8 mouse cellular contexts compared by ENCODE assay signal in the genomic region with DNA sequence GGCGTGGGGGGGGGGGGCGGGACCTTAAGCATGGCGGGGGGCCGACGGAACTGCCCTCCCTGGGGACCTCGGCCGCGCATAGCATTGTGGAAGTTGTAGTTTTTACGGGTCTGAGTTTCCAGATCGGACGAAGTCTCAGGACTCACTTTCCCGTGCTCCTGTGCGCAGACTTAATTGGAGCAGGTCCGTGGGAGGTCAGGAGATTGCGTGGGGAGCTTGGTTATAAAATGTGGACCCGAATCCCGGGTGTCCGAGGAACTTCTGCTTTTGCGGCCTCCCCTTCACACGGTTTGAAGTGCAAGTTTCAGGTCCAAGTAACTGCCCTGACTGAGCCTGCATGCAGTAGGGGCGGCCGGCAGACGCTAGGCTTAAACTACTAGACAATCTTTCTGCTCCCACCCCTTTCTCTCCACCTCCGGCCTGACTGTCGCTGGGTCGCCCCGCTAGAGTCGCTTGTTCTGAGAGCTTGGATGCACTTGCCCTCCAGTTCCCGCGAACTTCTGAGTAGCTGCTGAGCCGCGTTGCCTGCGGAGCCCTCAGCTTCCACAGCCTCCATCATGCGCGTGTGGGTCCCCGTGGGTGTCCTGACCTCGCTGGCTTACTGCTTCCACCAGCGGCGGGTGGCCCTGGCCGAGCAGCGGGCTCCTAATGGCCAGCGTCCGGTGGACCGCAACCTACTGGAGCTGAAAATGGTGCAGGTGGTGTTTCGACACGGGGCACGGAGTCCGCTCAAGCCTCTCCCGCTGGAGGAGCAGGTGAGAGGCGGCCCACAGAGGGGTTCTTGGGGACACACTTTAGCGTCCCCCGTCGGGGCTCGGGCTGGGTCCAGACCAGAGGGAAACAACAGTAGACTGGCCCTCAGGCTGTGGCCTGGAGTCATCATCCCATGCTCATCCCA. TPM values are rescaled to one million over a fixed set of nuclear protein-coding genes. Genes with fewer than 3 reads are reported as not detected.
DNase-seq lines count a peak whose midpoint lies in the region; ATAC-seq lines count a peak whose summit lies in the region.

Gene Acp6, plus strand, starts transcription at position 167 of the 898 bp plus-strand sequence.

- H3K4me3 ChIP-seq in megakaryocyte, embryonic 14.5 days (replicated peaks): peak within 1 kb of the TSS; percentile 98

- peaks cover 7% of the 10 kb centered on the region; the same call in 1 of the 2 replicates for H3K9me3 ChIP-seq in megakaryocyte, embryonic 14.5 days

- H3K4me1 ChIP-seq in megakaryocyte, embryonic 14.5 days: peaks cover 29% of the 10 kb centered on the region

- peaks cover 5% of the 10 kb centered on the region for H3K27me3 ChIP-seq in megakaryocyte, embryonic 14.5 days (replicated peaks)

- DNase-seq in ZHBTc4 (ENCODE audit: low read depth, low spot score): peak; percentile 95
- DNase-seq in gastrocnemius, adult 8-10 months (ENCODE audit: low spot score in 2 of 2): peak; percentile 90
- DNase-seq in hindlimb bud, embryonic 11.5 days (ENCODE audit: extremely low spot score, low read depth, low spot score): peak; percentile 82
- DNase-seq in left cerebral cortex, adult 8-10 months (ENCODE audit: low spot score in 2 of 2): peak; percentile 79 to 93
- peak; percentile 93 to 94 for DNase-seq in right cerebral cortex, postnatal 10 days (ENCODE audit: low spot score in 2 of 2)
- peak; percentile 77 for DNase-seq in urinary bladder, postnatal 25 days (ENCODE audit: low spot score)

- ATAC-seq in common myeloid progenitor, adult 5-6 weeks (replicated peaks; ENCODE audit: low read depth, poor library complexity, severe bottlenecking): peak; percentile 92

- peaks cover 8% of the 10 kb centered on the region for H3K36me3 ChIP-seq in megakaryocyte, embryonic 14.5 days (replicated peaks; ENCODE audit: low read length)

RNA-seq across cellular contexts. Expression of gene Acp6, which starts in this region (rescaled TPM):
- total RNA-seq in common myeloid progenitor, adult 5-6 weeks (2017): 26.3 and 27.3 TPM in 2 replicates
- 10 to 100 TPM; 18.9 to 23.8 (median 20.7) TPM for total RNA-seq in gastrocnemius, adult 8-10 months (2022)
- 10 to 100 TPM; 23.2 to 35.5 (median 27.6) TPM for total RNA-seq in left cerebral cortex, adult 8-10 months (2022)
- polyA plus RNA-seq in megakaryocyte, embryonic 14.5 days (2012; ENCODE audit: insufficient read depth, low replicate concordance): 6.1 and 14.1 TPM in 2 replicates

Comparison
In these comparisons a context has a peak if more than half of its experiments do, and no peak if none do; other contexts are left out.
1. Peak in every context shown above with its lines: DNase-seq, ATAC-seq and H3K4me3 ChIP-seq.